Comparison of ENCODE assay signal across 15 mouse cellular contexts in genomic region chr2:27447782-27448181, GRCm38 (mm10). TPM values are rescaled to one million over a fixed set of nuclear protein-coding genes. Genes with fewer than 3 reads are reported as not detected.
DNase-seq lines count a peak whose midpoint lies in the region; ATAC-seq and TF ChIP-seq lines count a peak whose summit lies in the region.
"Had no signal": no experiment of that assay in that cellular context is flagged by ENCODE, and none has a peak within 500 bp of the region (broad histone marks: within the 10 kb centered on the region; RNA-seq: fewer than 3 reads in every experiment).

No protein-coding gene starts in this region.

- DNase-seq in forebrain, postnatal 0 days, result no peak
- no peak for DNase-seq in liver, adult 2 months (ENCODE audit: extremely low read depth, low read depth, low spot score)
- DNase-seq in thymus, postnatal 4 days, result peak; percentile 63
- DNase-seq in thymus, postnatal 25 days, result no peak
- no peak for DNase-seq in right cerebral cortex, adult 18-20 months
- no peak for DNase-seq in forebrain, embryonic 10.5 days (ENCODE audit: extremely low spot score, low spot score)
- DNase-seq: B cell, adult 2 months; cerebellum, adult 9-11 months; heart, adult 18-20 months; heart, postnatal 4 days; kidney, adult 11 months had no signal

- no peaks in the 10 kb centered on the region for H3K27me3 ChIP-seq in forebrain, postnatal 0 days (ENCODE audit: insufficient read depth, low read length)
- no peaks in the 10 kb centered on the region for H3K27me3 ChIP-seq in forebrain, embryonic 13.5 days
- H3K27me3 ChIP-seq in liver, adult 2 months (ENCODE audit: control insufficient read depth, insufficient read depth, low read length), result no peaks in the 10 kb centered on the region
- no peaks in the 10 kb centered on the region for H3K27me3 ChIP-seq in liver, embryonic 12.5 days (replicated peaks)
- no peaks in the 10 kb centered on the region for H3K27me3 ChIP-seq in forebrain, embryonic 10.5 days (ENCODE audit: poor library complexity, severe bottlenecking)
- H3K27me3 ChIP-seq: liver, embryonic 15.5 days; stomach, embryonic 15.5 days had no signal

- peak; percentile 32; the same call in 1 of the 2 replicates for TF ChIP-seq CTCF in forebrain, postnatal 0 days (IDR thresholded peaks at IDR 0.05; ENCODE audit: low read depth)
- TF ChIP-seq CTCF in liver, adult 2 months (IDR thresholded peaks at IDR 0.05; ENCODE audit: low read depth, low read length), result peak; percentile 17; the same call in 1 of the 2 replicates

- H3K4me3 ChIP-seq in forebrain, postnatal 0 days (ENCODE audit: low read depth, low read length), result no peak overlapping the region
- no peak overlapping the region for H3K4me3 ChIP-seq in forebrain, embryonic 13.5 days
- no peak overlapping the region for H3K4me3 ChIP-seq in liver, adult 2 months (ENCODE audit: insufficient read depth, low read depth, low read length)
- no peak overlapping the region for H3K4me3 ChIP-seq in liver, embryonic 12.5 days
- no peak overlapping the region for H3K4me3 ChIP-seq in forebrain, embryonic 10.5 days
- H3K4me3 ChIP-seq: liver, embryonic 15.5 days; stomach, embryonic 15.5 days had no signal

- no peaks in the 10 kb centered on the region for H3K9me3 ChIP-seq in forebrain, postnatal 0 days (ENCODE audit: low read length)
- no peaks in the 10 kb centered on the region for H3K9me3 ChIP-seq in forebrain, embryonic 13.5 days (replicated peaks)
- H3K9me3 ChIP-seq in liver, embryonic 12.5 days (replicated peaks), result no peaks in the 10 kb centered on the region
- H3K9me3 ChIP-seq in forebrain, embryonic 10.5 days, result no peaks in the 10 kb centered on the region
- H3K9me3 ChIP-seq: liver, embryonic 15.5 days; stomach, embryonic 15.5 days had no signal

- 87% methylated on average over 5 of the region's 5 CpGs for WGBS in forebrain, postnatal 0 days
- 89% methylated on average over 5 of the region's 5 CpGs for WGBS in forebrain, embryonic 13.5 days
- WGBS in liver, adult 2 months, result 92% methylated on average over 5 of the region's 5 CpGs
- 84% methylated on average over 5 of the region's 5 CpGs for WGBS in liver, embryonic 12.5 days (ENCODE audit: insufficient replicate concordance)
- 91% methylated on average over 5 of the region's 5 CpGs for WGBS in forebrain, embryonic 10.5 days

- no peak overlapping the region for H3K4me2 ChIP-seq in forebrain, postnatal 0 days (ENCODE audit: low read depth)
- H3K4me2 ChIP-seq in forebrain, embryonic 13.5 days, result no peak overlapping the region
- H3K4me2 ChIP-seq in liver, embryonic 12.5 days, result no peak overlapping the region
- H3K4me2 ChIP-seq: liver, embryonic 15.5 days; stomach, embryonic 15.5 days had no signal

- no peak for TF ChIP-seq POLR2A in liver, adult 2 months (IDR thresholded peaks at IDR 0.05; ENCODE audit: extremely low read depth, insufficient read depth, low read length)

- H3K79me2 ChIP-seq in liver, adult 2 months (ENCODE audit: control insufficient read depth, insufficient read depth, low read length), result no peaks in the 10 kb centered on the region

- H3K9ac ChIP-seq in forebrain, postnatal 0 days, result no peak overlapping the region
- H3K9ac ChIP-seq in forebrain, embryonic 13.5 days, result no peak overlapping the region
- H3K9ac ChIP-seq in liver, adult 2 months (ENCODE audit: low read depth, low read length), result no peak overlapping the region
- H3K9ac ChIP-seq in liver, embryonic 12.5 days, result no peak overlapping the region
- H3K9ac ChIP-seq: liver, embryonic 15.5 days; stomach, embryonic 15.5 days had no signal

- no peaks in the 10 kb centered on the region for H3K4me1 ChIP-seq in forebrain, postnatal 0 days (ENCODE audit: insufficient read depth)
- peaks cover 10% of the 10 kb centered on the region for H3K4me1 ChIP-seq in forebrain, embryonic 13.5 days
- no peaks in the 10 kb centered on the region for H3K4me1 ChIP-seq in liver, adult 2 months (ENCODE audit: control insufficient read depth, insufficient read depth, low read length)
- H3K4me1 ChIP-seq in liver, embryonic 12.5 days, result peaks cover 7% of the 10 kb centered on the region
- H3K4me1 ChIP-seq in forebrain, embryonic 10.5 days, result peaks cover 10% of the 10 kb centered on the region

- peaks cover 78% of the 10 kb centered on the region for H3K36me3 ChIP-seq in forebrain, postnatal 0 days (ENCODE audit: insufficient read depth)
- H3K36me3 ChIP-seq in forebrain, embryonic 13.5 days (ENCODE audit: poor library complexity, severe bottlenecking), result peaks cover 86% of the 10 kb centered on the region
- H3K36me3 ChIP-seq in liver, adult 2 months (ENCODE audit: control insufficient read depth, insufficient read depth, low read length), result peaks cover 27% of the 10 kb centered on the region; the same call in 1 of the 2 replicates
- H3K36me3 ChIP-seq in liver, embryonic 12.5 days, result peaks cover 85% of the 10 kb centered on the region
- peaks cover 88% of the 10 kb centered on the region for H3K36me3 ChIP-seq in forebrain, embryonic 10.5 days (replicated peaks)

- H3K27ac ChIP-seq in forebrain, postnatal 0 days (ENCODE audit: low read depth, low read length), result no peak overlapping the region
- no peak overlapping the region for H3K27ac ChIP-seq in forebrain, embryonic 13.5 days
- H3K27ac ChIP-seq in liver, adult 2 months (replicated peaks; ENCODE audit: insufficient read depth, low read depth, low read length), result no peak overlapping the region
- H3K27ac ChIP-seq in liver, embryonic 12.5 days, result no peak overlapping the region
- no peak overlapping the region for H3K27ac ChIP-seq in forebrain, embryonic 10.5 days
- H3K27ac ChIP-seq: liver, embryonic 15.5 days; stomach, embryonic 15.5 days had no signal

- no peak for ATAC-seq in forebrain, postnatal 0 days
- no peak for ATAC-seq in forebrain, embryonic 13.5 days
- ATAC-seq in liver, embryonic 12.5 days, result no peak

RNA-seq across cellular contexts. Expression of gene Brd3os, which starts 5.7 kb away (rescaled TPM):
- total RNA-seq in forebrain, postnatal 0 days (2014; rRNA removed), result 30.9 and 33.9 TPM in 2 replicates
- 43.7 and 44.1 TPM in 2 replicates for polyA plus RNA-seq in forebrain, postnatal 0 days (2015; fragmentation: Nextera tagmentation; extraction: Ambion mirVana)
- polyA plus RNA-seq in forebrain, embryonic 13.5 days (2015; fragmentation: Nextera tagmentation; extraction: Ambion mirVana), result 19.3 and 25.1 TPM in 2 replicates
- 0.09 and 0.40 TPM in 2 replicates for total RNA-seq in liver, adult 2 months (2014; rRNA removed)
- 0.61 and 0.82 TPM in 2 replicates for polyA plus RNA-seq in liver, adult 2 months (2012; rRNA removed)
- polyA plus RNA-seq in liver, embryonic 12.5 days (2016; fragmentation: Nextera tagmentation; extraction: Ambion mirVana), result 1.3 and 1.4 TPM in 2 replicates
- 10.2 and 11.0 TPM in 2 replicates for polyA plus RNA-seq in forebrain, embryonic 10.5 days (2016; fragmentation: Nextera tagmentation; extraction: Ambion mirVana)

RNA-seq across cellular contexts. Expression of gene Vav2, which starts 20.9 kb away (rescaled TPM):
- 39.3 and 39.6 TPM in 2 replicates for total RNA-seq in forebrain, postnatal 0 days (2014; rRNA removed)
- 4.9 and 7.1 TPM in 2 replicates for polyA plus RNA-seq in forebrain, postnatal 0 days (2015; fragmentation: Nextera tagmentation; extraction: Ambion mirVana)
- polyA plus RNA-seq in forebrain, embryonic 13.5 days (2015; fragmentation: Nextera tagmentation; extraction: Ambion mirVana), result 8.7 and 8.8 TPM in 2 replicates
- total RNA-seq in liver, adult 2 months (2014; rRNA removed), result 17.6 and 22.1 TPM in 2 replicates
- 25.1 and 26.0 TPM in 2 replicates for polyA plus RNA-seq in liver, adult 2 months (2012; rRNA removed)
- 5.0 and 5.8 TPM in 2 replicates for polyA plus RNA-seq in liver, embryonic 12.5 days (2016; fragmentation: Nextera tagmentation; extraction: Ambion mirVana)
- polyA plus RNA-seq in forebrain, embryonic 10.5 days (2016; fragmentation: Nextera tagmentation; extraction: Ambion mirVana), result 11.5 and 11.8 TPM in 2 replicates

RNA-seq across cellular contexts. Expression of gene Brd3, which starts 59.7 kb away (rescaled TPM):
- 40.4 and 58.5 TPM in 2 replicates for total RNA-seq in forebrain, postnatal 0 days (2014; rRNA removed)
- 119 and 135 TPM in 2 replicates for polyA plus RNA-seq in forebrain, postnatal 0 days (2015; fragmentation: Nextera tagmentation; extraction: Ambion mirVana)
- 140 and 149 TPM in 2 replicates for polyA plus RNA-seq in forebrain, embryonic 13.5 days (2015; fragmentation: Nextera tagmentation; extraction: Ambion mirVana)
- 5.8 and 7.9 TPM in 2 replicates for total RNA-seq in liver, adult 2 months (2014; rRNA removed)
- 14.8 and 17.2 TPM in 2 replicates for polyA plus RNA-seq in liver, adult 2 months (2012; rRNA removed)
- polyA plus RNA-seq in liver, embryonic 12.5 days (2016; fragmentation: Nextera tagmentation; extraction: Ambion mirVana), result 38.5 and 39.0 TPM in 2 replicates
- polyA plus RNA-seq in forebrain, embryonic 10.5 days (2016; fragmentation: Nextera tagmentation; extraction: Ambion mirVana), result 152 and 160 TPM in 2 replicates
